Mouse (Mus musculus) kidney, adult 8-10 months (tissue): Measurements from ENCODE around the gene Gm4884.
"Not testable (repeated sequence)": the region's sequence is repeated elsewhere in the genome, so short reads cannot be mapped to it uniquely, and the experiment has no call there.

Experiments
- DNase-seq, 2 experiments: peaks; one replicate each; pipeline ENCODE4 v3.0.0; 2022

Gene Gm4884

GRCm38 (mm10) chr7:41032419-41032818 is at the start of gene Gm4884:
TSS of gene Gm4884 (plus strand) at chr7:41032719.
- DNase-seq, result not testable (repeated sequence)

GRCm38 (mm10) chr7:40987243-40987642 is 45.3 kb upstream of the Gm4884 start, which contains the start of gene 4930433I11Rik:
TSS of gene 4930433I11Rik (plus strand) at chr7:40987543.
- DNase-seq, result no peak

DNA sequence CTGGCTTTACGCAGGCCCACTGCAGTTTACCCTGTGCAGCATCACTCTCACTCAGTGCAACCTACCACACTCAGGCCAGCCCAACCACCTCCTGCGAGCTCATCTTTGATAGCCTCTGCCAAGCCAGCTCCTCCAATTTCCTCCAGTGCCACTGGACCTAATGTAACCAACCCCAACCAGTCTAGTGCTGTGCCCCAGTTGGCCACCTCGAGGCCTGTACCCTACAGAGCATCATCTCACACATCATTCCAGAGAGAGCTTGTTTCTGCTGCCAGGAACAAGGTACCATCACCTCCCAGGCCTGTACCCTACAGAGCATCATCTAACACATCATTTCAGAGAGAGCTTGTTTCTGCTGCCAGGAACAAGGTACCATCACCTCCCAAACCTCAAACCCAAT is 11.5 kb downstream of the Gm4884 start:
- not testable (repeated sequence) for DNase-seq
